Mouse (Mus musculus): ENCODE measurements at regions not wholly inside any gene's neighbourhood (a gene's known extent, or its start where the extent isn't known, plus 50 kb on each side); places are given as distances from the start of the nearest gene placed in this dataset.
A peak's percentile ranks its signal among the peaks of the same experiment; 100 is the strongest.
"Not testable (repeated sequence)": the region's sequence is repeated elsewhere in the genome, so short reads cannot be mapped to it uniquely, and the experiment has no call there.

DNA sequence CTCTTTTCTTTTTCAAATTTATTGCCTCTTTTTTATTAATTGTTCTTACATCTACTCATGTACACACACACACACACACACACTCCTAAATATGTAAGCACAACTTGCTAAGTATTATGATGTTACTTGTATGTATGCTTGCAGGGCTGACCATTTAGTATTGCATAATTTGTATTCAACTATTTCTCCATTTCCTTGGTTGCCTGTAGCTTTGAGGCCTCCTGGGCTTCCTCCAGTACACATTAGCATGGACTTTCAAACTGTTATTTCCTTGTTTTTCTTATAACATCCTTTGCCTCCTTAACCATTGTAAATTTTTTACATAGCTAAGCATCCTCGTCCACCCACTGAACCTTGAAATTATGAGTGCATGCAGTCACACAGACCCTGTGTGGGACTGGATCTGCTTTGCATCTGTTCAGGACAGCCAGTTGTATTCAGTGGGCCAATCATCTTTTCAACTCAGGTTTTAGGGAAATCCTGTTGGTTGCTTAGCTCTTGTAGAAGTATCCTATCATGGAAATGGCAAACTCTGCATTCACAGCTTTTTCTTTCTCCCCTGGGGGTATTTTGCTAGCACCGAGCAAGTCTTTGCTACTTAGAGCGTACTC lies 110.8 kb upstream of the Ahi1 start:
- no peaks in the 10 kb centered on the region for H3K27me3 ChIP-seq (replicated peaks)
- no peak overlapping the region for H3K9ac ChIP-seq (ENCODE audit: insufficient read depth, low read depth)
- no peaks in the 10 kb centered on the region for H3K9me3 ChIP-seq (replicated peaks; ENCODE audit: low read length)
- no peak overlapping the region for H3K27ac ChIP-seq (ENCODE audit: insufficient read depth, low read depth)
- no peaks in the 10 kb centered on the region for H3K36me3 ChIP-seq (replicated peaks in 1 of 2; ENCODE audit: control insufficient read depth in 1 of 2, insufficient read depth in 1 of 2, low read length in 1 of 2)
- no peak overlapping the region for H3K4me2 ChIP-seq (ENCODE audit: insufficient read depth, low read depth, poor library complexity, severe bottlenecking)
- dilution Hi-C loops (cut with MboI; ENCODE audit: extremely low pct_ligation_motif_present, extremely low pct_unique_long_range_greater_than_20kb, low sequenced_read_pairs) (no loop called here), in situ Hi-C loops (cut with MboI; ENCODE audit: low pct_ligation_motif_present, low pct_unique_long_range_greater_than_20kb, low sequenced_read_pairs) (no loop called here)
- DNase-seq (ENCODE audit: extremely low read depth), result peak; percentile 36
- peaks cover 0 to 6% of the 10 kb centered on the region in 2 experiments; a peak in 2 of 4 replicates for H3K4me1 ChIP-seq (ENCODE audit: control insufficient read depth in 1 of 2, insufficient read depth in 2 of 2)
- H3K4me3 ChIP-seq (replicated peaks in 1 of 3; ENCODE audit: low read depth in 2 of 3, low read length in 2 of 3, poor library complexity in 1 of 3), result no peak overlapping the region
- TF ChIP-seq ZMIZ1 (IDR thresholded peaks at IDR 0.05; ENCODE audit: low read depth, low read length) (no peak), MXI1 (IDR thresholded peaks at IDR 0.05; ENCODE audit: low read depth, low read length) (no peak), KAT2A (IDR thresholded peaks at IDR 0.05; ENCODE audit: insufficient replicate concordance, low read length) (no peak), ZC3H11A (IDR thresholded peaks at IDR 0.05; ENCODE audit: low read depth, low read length) (no peak), ZNF384 (IDR thresholded peaks at IDR 0.05; ENCODE audit: low read depth, low read length) (no peak), NELFE (IDR thresholded peaks at IDR 0.05; ENCODE audit: low read depth, low read length) (no peak), SIN3A (IDR thresholded peaks at IDR 0.05; ENCODE audit: low read length) (no peak), ETS1 (conservative IDR thresholded peaks at IDR 0.05; ENCODE audit: low read depth, low read length) (no peak), TCF12 (IDR thresholded peaks at IDR 0.05; ENCODE audit: low read depth, low read length) (no peak), RCOR1 (conservative IDR thresholded peaks at IDR 0.05; ENCODE audit: low read depth, low read length) (no peak), ELF1 (IDR thresholded peaks at IDR 0.05; ENCODE audit: low read depth, low read length) (no peak), JUND (conservative IDR thresholded peaks at IDR 0.05; ENCODE audit: low read depth, low read length) (no peak), HCFC1 (IDR thresholded peaks at IDR 0.05; ENCODE audit: low read depth, low read length) (no peak), MYC (IDR thresholded peaks at IDR 0.05; ENCODE audit: low read depth, low read length) (no peak), POLR2AphosphoS2 (IDR thresholded peaks at IDR 0.05; ENCODE audit: low read depth, low read length) (no peak), MAZ (IDR thresholded peaks at IDR 0.05; ENCODE audit: low read depth, low read length) (no peak), CHD2 (IDR thresholded peaks at IDR 0.05; ENCODE audit: low read length) (no peak), ZKSCAN1 (IDR thresholded peaks at IDR 0.05; ENCODE audit: borderline replicate concordance, low read depth, low read length) (no peak), SMC3 (IDR thresholded peaks at IDR 0.05; ENCODE audit: low read depth, low read length) (no peak)
- H3K79me2 ChIP-seq (replicated peaks; ENCODE audit: control insufficient read depth, extremely low read depth, insufficient read depth, poor library complexity, severe bottlenecking), result no peaks in the 10 kb centered on the region

- H3K4me3 ChIP-seq (replicated peaks in 1 of 3; ENCODE audit: low read depth in 2 of 3, low read length in 2 of 3, poor library complexity in 1 of 3), result no peak overlapping the region
- dilution Hi-C loops (cut with MboI; ENCODE audit: extremely low pct_ligation_motif_present, extremely low pct_unique_long_range_greater_than_20kb, low sequenced_read_pairs), result no loop called here
- H3K9ac ChIP-seq (ENCODE audit: insufficient read depth, low read depth), result no peak overlapping the region
- H3K36me3 ChIP-seq (replicated peaks in 1 of 2; ENCODE audit: control insufficient read depth in 1 of 2, insufficient read depth in 1 of 2, low read length in 1 of 2), result no peaks in the 10 kb centered on the region
- no peak for DNase-seq (ENCODE audit: extremely low read depth)
- H3K27me3 ChIP-seq (replicated peaks), result no peaks in the 10 kb centered on the region
- peaks cover 3 to 14% of the 10 kb centered on the region in 2 experiments; a peak in 3 of 4 replicates for H3K4me1 ChIP-seq (ENCODE audit: control insufficient read depth in 1 of 2, insufficient read depth in 2 of 2)
- no peaks in the 10 kb centered on the region for H3K9me3 ChIP-seq (replicated peaks; ENCODE audit: low read length)
- H3K27ac ChIP-seq (ENCODE audit: insufficient read depth, low read depth), result no peak overlapping the region
- in situ Hi-C loops (cut with MboI; ENCODE audit: low pct_ligation_motif_present, low pct_unique_long_range_greater_than_20kb, low sequenced_read_pairs), result no loop called here
- TF ChIP-seq CTCF (conservative IDR thresholded peaks at IDR 0.05 in 1 of 2, IDR thresholded peaks at IDR 0.05 in 1 of 2; ENCODE audit: low read depth in 2 of 2, low read length in 2 of 2) (no peak), ELF1 (IDR thresholded peaks at IDR 0.05; ENCODE audit: low read depth, low read length) (no peak), ETS1 (conservative IDR thresholded peaks at IDR 0.05; ENCODE audit: low read depth, low read length) (no peak), ZKSCAN1 (IDR thresholded peaks at IDR 0.05; ENCODE audit: borderline replicate concordance, low read depth, low read length) (no peak), PAX5 (IDR thresholded peaks at IDR 0.05; ENCODE audit: low read length) (no peak), ZMIZ1 (IDR thresholded peaks at IDR 0.05; ENCODE audit: low read depth, low read length) (no peak), CHD1 (IDR thresholded peaks at IDR 0.05; ENCODE audit: low read depth, low read length) (no peak), UBTF (IDR thresholded peaks at IDR 0.05; ENCODE audit: low read depth, low read length) (no peak), BHLHE40 (IDR thresholded peaks at IDR 0.05; ENCODE audit: low read depth, low read length) (no peak), CHD2 (IDR thresholded peaks at IDR 0.05; ENCODE audit: low read length) (no peak), ZC3H11A (IDR thresholded peaks at IDR 0.05; ENCODE audit: low read depth, low read length) (no peak), USF1 (IDR thresholded peaks at IDR 0.05; ENCODE audit: low read depth, low read length) (no peak)
- no peak overlapping the region for H3K4me2 ChIP-seq (ENCODE audit: insufficient read depth, low read depth, poor library complexity, severe bottlenecking)
- H3K79me2 ChIP-seq (replicated peaks; ENCODE audit: control insufficient read depth, extremely low read depth, insufficient read depth, poor library complexity, severe bottlenecking), result no peaks in the 10 kb centered on the region
Observed at GRCm38 (mm10) chr10:20838685-20839425, 113.5 kb upstream of the Ahi1 start.

DNA sequence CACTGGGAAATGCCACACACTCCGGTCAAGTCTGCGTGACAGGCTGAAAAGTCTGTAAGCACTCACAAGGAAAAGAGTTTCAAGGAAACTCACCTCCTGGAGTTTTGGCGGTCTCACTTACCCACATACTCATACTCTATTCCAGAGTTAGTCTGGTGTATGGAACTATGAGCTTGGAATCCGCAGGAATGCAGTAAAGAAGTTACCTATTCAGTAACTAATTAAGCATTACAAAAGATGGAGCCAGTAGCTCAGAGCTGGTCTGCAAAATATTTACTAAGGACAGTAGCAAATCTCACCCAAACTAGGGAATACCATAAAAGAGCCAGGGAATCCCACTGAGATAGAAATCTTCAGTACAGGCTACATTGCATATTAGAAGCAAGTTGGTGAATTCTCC lies 111.9 kb upstream of the Pde7b start:
- H3K4me3 ChIP-seq (replicated peaks in 1 of 3; ENCODE audit: low read depth in 2 of 3, low read length in 2 of 3, poor library complexity in 1 of 3); H3K9ac ChIP-seq (ENCODE audit: insufficient read depth, low read depth); H3K4me2 ChIP-seq (ENCODE audit: insufficient read depth, low read depth, poor library complexity, severe bottlenecking); H3K9me3 ChIP-seq (replicated peaks; ENCODE audit: low read length); DNase-seq (ENCODE audit: extremely low read depth); dilution Hi-C loops (cut with MboI; ENCODE audit: extremely low pct_ligation_motif_present, extremely low pct_unique_long_range_greater_than_20kb, low sequenced_read_pairs); H3K27ac ChIP-seq (ENCODE audit: insufficient read depth, low read depth); H3K79me2 ChIP-seq (replicated peaks; ENCODE audit: control insufficient read depth, extremely low read depth, insufficient read depth, poor library complexity, severe bottlenecking); in situ Hi-C loops (cut with MboI; ENCODE audit: low pct_ligation_motif_present, low pct_unique_long_range_greater_than_20kb, low sequenced_read_pairs); H3K36me3 ChIP-seq (replicated peaks in 1 of 2; ENCODE audit: control insufficient read depth in 1 of 2, insufficient read depth in 1 of 2, low read length in 1 of 2); H3K27me3 ChIP-seq (replicated peaks): not testable (repeated sequence)
- peaks cover 6 to 13% of the 10 kb centered on the region in 2 experiments for H3K4me1 ChIP-seq (ENCODE audit: control insufficient read depth in 1 of 2, insufficient read depth in 2 of 2)
